ENCODE assay signal across 8 mouse cellular contexts in genomic region chr7:144283701-144284100, GRCm38 (mm10).
DNase-seq lines count a peak whose midpoint lies in the region; ATAC-seq and TF ChIP-seq lines count a peak whose summit lies in the region.

No protein-coding gene starts in this region.

- no peak for TF ChIP-seq CTCF in embryonic fibroblast, embryonic 13.5 days (IDR thresholded peaks at IDR 0.05; ENCODE audit: borderline replicate concordance, insufficient read depth, low read length)

- peak overlapping the region; percentile 22; the same call in 1 of the 2 replicates for H3K4me3 ChIP-seq in embryonic fibroblast, embryonic 13.5 days (ENCODE audit: insufficient read depth, low read length)
- peak overlapping the region; percentile 53 for H3K4me3 ChIP-seq in hindbrain, embryonic 15.5 days
- peak overlapping the region; percentile 64 for H3K4me3 ChIP-seq in midbrain, embryonic 12.5 days

- no peaks in the 10 kb centered on the region for H3K9me3 ChIP-seq in hindbrain, embryonic 15.5 days
- H3K9me3 ChIP-seq in midbrain, embryonic 12.5 days: no peaks in the 10 kb centered on the region

- no peaks in the 10 kb centered on the region for H3K36me3 ChIP-seq in hindbrain, embryonic 15.5 days
- H3K36me3 ChIP-seq in midbrain, embryonic 12.5 days: no peaks in the 10 kb centered on the region

- H3K9ac ChIP-seq in hindbrain, embryonic 15.5 days: peak overlapping the region; percentile 76
- peak overlapping the region; percentile 83 for H3K9ac ChIP-seq in midbrain, embryonic 12.5 days (replicated peaks)

- 8% methylated on average over 6 of the region's 6 CpGs for WGBS in hindbrain, embryonic 15.5 days
- 3% methylated on average over 6 of the region's 6 CpGs for WGBS in midbrain, embryonic 12.5 days

- TF ChIP-seq POLR2A in embryonic fibroblast, embryonic 13.5 days (IDR thresholded peaks at IDR 0.05; ENCODE audit: low read depth, low read length): peak; percentile 33; the same call in 1 of the 2 replicates

- ATAC-seq in hindbrain, embryonic 15.5 days (ENCODE audit: low FRiP score, low read depth): peak; percentile 7; the same call in 1 of the 2 replicates
- peak; percentile 45 for ATAC-seq in midbrain, embryonic 12.5 days (ENCODE audit: low FRiP score, low read depth)

- no peaks in the 10 kb centered on the region for H3K4me1 ChIP-seq in embryonic fibroblast, embryonic 13.5 days (ENCODE audit: control insufficient read depth, insufficient read depth, low read length)
- peaks cover 65% of the 10 kb centered on the region for H3K4me1 ChIP-seq in hindbrain, embryonic 15.5 days (replicated peaks)
- H3K4me1 ChIP-seq in midbrain, embryonic 12.5 days: peaks cover 42% of the 10 kb centered on the region

- no peak overlapping the region for H3K27ac ChIP-seq in embryonic fibroblast, embryonic 13.5 days (ENCODE audit: insufficient read depth, low read length)
- peak overlapping the region; percentile 95 for H3K27ac ChIP-seq in hindbrain, embryonic 15.5 days (replicated peaks)
- H3K27ac ChIP-seq in midbrain, embryonic 12.5 days (replicated peaks): peak overlapping the region; percentile 94

- H3K27me3 ChIP-seq in hindbrain, embryonic 15.5 days: no peaks in the 10 kb centered on the region
- H3K27me3 ChIP-seq in midbrain, embryonic 12.5 days: no peaks in the 10 kb centered on the region

- DNase-seq in left cerebral cortex, adult 18-20 months (ENCODE audit: low spot score in 2 of 2): peak; percentile 45 to 54
- no peak for DNase-seq in left cerebral cortex, adult 11 months (ENCODE audit: low spot score)
- no peak for DNase-seq in thymus, postnatal 25 days
- DNase-seq in spleen, postnatal 36 days (ENCODE audit: low spot score in 2 of 2): no peak
- DNase-seq in T-cell, adult 2 months (ENCODE audit: low spot score): no peak

- H3K4me2 ChIP-seq in hindbrain, embryonic 15.5 days: peak overlapping the region; percentile 78
- H3K4me2 ChIP-seq in midbrain, embryonic 12.5 days (replicated peaks): peak overlapping the region; percentile 86

Comparison
In these comparisons a context has a peak if more than half of its experiments do, and no peak if none do; other contexts are left out.
1. DNase-seq: peak in left cerebral cortex, adult 18-20 months (2 of 2); none in left cerebral cortex, adult 11 months (single experiment), thymus, postnatal 25 days (single experiment), spleen, postnatal 36 days (0 of 2) and T-cell, adult 2 months (single experiment).
2. Peak in every context shown above with its lines, with median percentiles within 50 percentile points of each other: H3K4me3 ChIP-seq.